Mouse (Mus musculus) layer of hippocampus, postnatal 36 days (tissue): ENCODE measurements around the gene Lmbrd2. TPM values are rescaled to one million over a fixed set of nuclear protein-coding genes. Genes with fewer than 3 reads are reported as not detected.
A peak's percentile ranks its signal among the peaks of the same experiment; 100 is the strongest.

ENCODE experiments used
- DNase-seq, 2 experiments: peaks; one replicate each; pipeline ENCODE4 v3.0.0; 2022
- total RNA-seq, 2 experiments: library from RNA; stranded (reverse); gene quantifications; 2 replicates each; pipeline ENCODE4 v1.2.3; 2021

The Lmbrd2 gene
- total RNA-seq: 10 to 100 TPM; 56.8 to 62.8 TPM

DNA sequence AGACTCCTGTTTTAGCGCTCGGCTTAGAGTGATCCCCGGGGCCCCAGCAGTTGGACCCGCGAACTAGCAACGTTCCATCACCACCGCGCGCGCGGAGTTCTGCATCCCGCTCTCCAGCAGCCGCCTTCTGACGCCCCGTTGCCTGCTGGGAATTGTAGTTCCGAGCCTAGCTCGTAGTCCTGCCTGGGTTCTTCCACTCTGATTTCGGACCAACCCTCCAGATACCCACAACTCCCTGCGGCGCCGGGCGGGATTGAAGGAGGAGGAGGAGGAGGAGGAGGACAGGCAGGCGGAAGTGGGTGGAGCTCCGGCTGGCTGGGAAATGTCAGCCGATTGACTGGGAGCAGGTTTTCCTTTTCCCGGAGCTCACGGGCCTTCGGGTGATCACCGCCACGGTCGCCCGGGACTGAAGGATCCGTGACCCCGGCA lies at the start of gene Lmbrd2:
Lmbrd2 (plus strand) TSS at position 299 of the 429 bp plus-strand sequence.
- DNase-seq: peak; percentile 97 to 98

DNA sequence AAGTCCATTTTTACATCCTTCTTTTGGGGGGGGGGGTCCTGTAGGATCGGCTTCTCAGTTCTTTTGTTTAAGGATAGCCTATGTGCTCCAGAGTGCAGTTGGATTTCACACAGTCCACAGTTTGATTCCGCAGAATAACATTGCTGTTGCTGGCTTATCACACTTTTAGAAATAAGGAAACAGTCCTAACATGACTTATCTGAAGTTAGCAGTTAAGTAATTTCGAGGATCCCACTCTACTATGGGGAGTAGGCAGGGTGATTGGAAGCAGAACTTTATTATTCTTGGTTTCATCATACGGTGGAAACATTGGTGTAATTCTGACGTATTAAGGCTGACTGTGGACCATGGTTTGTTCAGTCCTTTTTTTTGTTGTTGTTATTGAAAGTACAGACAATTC lies 49.7 kb upstream of the Lmbrd2 start:
- DNase-seq: no peak

DNA sequence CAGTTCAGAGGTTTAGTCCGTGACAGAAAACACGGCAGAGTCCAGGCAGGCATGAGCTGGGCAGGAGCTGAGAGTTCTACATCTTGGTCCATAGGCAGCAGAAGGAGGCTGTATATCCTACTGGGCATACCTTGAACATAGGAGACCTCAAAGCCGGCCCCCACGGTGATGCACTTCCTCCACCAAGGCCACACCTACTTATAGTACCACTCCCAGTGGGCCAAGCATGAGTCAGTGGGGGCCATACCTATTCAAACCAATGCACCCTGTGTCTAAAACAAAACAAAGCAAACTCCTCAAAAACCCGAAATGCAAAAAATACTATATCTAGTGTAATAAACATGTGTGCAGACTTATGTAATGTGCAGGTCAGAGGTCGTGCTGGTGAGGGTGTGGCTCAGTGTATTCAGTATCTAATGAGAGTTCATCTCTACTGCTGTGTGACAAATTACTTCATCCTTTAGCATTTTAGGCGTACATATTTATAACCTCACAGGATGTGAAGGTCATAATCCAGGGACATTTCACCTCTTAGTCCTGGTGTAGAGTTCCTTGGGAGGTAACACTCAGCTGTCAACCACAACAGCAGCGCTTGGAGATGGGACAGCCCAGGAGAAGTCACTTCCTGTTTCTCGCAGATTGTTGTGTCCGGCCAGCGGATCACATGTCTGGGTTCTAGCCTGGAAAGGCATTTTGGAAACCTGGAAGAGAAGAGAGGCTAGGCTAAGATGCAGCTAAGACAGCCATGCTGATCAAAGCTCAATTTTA lies 46.6 kb upstream of the Lmbrd2 start:
- no peak for DNase-seq

DNA sequence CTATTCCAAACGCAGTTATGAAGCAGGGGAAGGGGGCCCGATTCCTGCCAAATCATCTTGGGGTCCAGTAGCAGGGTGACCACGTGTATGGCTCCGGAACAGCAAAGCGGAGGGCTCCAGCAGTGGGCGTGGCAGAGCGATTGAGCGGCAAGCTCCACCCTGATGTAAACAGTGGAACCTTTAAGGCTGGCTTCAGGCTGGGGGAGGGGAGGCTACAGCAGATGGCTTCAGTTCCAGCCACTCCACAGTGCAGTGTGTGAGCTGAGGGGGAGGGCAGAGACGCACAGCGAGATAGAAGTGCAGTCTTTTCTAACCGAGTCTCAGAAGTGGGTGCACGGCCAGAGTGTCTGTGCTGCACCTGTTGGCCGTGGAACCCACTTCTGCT lies 46.0 kb upstream of the Lmbrd2 start:
- peak; percentile 50 to 56 for DNase-seq

- DNase-seq: no peak
These were observed 43.5 kb upstream of the Lmbrd2 start for GRCm38 (mm10) chr15:9096865-9097264.

- no peak for DNase-seq
These were observed 39.8 kb upstream of the Lmbrd2 start for GRCm38 (mm10) chr15:9100446-9101077.

DNA sequence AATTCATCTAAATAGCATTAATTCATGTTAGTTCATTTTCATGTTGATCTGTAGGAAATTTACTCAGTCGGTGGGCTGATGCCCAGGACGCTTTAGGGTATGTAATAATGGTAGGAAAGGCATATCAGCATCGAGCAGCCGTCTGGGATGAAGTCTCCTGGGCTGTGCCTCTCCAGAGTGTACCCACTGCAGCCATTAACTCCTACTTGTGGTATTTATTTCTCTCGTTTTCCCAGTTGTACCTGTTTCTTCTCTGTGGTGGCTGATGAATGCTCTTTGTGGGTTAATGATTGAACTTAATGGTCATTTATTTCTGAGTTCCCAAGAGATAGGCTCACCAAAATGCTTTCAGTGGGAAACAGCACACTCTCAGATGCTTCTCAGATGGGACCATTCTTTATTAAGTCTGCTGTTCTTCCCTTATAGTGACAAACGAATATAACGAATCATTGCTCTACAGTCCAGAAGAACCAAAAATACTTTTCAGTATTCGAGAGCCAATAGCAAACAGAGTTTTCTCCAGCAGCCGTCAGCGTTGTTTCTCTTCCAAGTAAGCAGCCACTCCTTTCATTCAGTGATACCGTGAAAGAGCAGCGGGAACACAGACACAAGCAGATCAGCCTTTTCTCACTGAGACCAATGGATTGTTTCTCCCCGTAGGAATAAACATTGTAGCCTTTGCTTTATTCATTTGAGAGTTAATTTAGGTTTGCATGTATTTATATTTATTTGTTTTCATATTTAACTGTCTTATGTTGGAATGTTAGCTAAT lies 33.9 kb upstream of the Lmbrd2 start:
- DNase-seq: no peak

DNA sequence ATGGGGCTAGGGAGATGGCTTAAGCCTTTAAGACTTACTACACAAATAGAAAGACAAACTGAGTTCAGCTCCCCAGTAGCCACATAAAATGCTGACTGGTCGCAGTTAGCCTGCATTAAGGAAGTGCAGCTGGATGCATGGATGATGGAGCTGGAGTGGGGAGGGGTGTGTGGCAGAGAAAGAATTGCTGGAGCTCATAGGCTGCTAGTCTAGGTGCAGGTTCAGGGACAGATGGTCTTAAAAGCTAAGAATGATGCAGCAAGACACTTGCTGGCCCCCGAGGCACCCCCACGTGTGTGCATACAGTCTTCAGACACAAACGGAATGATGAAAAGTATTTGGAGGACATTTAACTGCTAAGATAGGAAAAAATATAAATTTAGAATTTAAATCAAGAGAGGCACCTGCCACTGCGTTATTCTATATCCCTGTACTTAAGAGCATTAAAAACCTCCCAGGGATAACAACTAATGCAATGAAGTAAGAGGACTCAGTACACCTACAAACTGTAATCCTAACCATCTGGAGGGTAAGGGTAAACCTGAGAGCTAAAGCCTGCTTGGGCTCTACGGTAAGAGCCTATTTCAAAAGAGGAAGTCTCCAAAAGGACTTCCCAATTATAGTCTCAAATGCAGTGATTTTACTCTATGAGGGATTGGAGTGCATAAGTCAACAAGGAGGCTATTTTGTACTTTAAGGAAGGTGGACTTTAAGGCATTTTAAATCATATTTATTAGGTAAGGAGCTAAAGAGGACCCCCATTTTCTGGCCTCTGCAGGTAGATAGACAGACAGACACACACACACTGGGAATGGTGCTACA lies 29.6 kb upstream of the Lmbrd2 start:
- DNase-seq: no peak

- DNase-seq: no peak
These were observed 28.7 kb upstream of the Lmbrd2 start for GRCm38 (mm10) chr15:9111648-9112047.

GRCm38 (mm10) chr15:9113556-9113955 lies 26.8 kb upstream of the Lmbrd2 start:
- no peak for DNase-seq

DNA sequence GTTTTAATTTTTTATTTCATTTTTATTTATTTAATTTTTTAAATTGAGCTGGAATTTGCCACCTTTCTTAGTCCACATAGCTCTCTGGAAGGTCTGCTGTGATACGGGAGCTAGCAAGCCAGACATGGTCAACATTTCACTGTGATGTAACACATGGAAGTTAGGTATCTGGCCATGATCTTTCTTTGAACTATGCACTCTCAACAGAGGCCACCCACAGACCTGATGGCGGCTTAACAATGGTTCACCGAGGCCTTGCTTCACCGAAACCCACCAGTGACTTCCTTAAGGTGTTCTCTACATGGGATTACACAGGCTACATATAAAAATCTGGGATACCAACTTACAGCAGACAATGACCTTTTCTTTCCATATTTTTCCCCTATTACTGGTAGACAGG lies 26.2 kb upstream of the Lmbrd2 start:
- no peak for DNase-seq

- DNase-seq: no peak
These were observed 25.8 kb upstream of the Lmbrd2 start for GRCm38 (mm10) chr15:9114599-9114998.

GRCm38 (mm10) chr15:9118852-9119251 lies 21.5 kb upstream of the Lmbrd2 start:
- DNase-seq: no peak

- DNase-seq: peak in 1 of 2 experiments; percentile 24
These were observed 20.3 kb upstream of the Lmbrd2 start for GRCm38 (mm10) chr15:9120081-9120480.

- no peak for DNase-seq
These were observed 17.4 kb upstream of the Lmbrd2 start for GRCm38 (mm10) chr15:9122989-9123388.

DNA sequence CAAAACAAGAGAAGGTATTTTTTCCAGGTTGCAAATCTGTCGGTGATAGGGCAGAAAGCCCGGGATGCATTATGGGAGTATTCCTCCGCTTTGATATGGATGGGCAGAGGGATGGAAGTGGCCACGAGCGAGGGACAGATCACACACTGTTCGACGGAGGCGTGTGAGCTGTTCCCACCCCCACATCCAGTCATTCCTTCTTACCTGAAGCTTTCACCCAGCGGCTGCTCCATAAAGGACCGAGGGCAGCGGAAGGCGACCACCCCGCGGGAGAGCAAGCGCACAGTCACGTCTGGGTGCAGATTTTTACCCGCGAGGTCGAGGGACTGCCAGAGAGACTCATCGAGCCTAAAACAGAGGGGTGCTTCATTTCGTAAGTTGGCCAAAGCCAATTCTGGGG lies 15.5 kb upstream of the Lmbrd2 start:
- DNase-seq: no peak

DNA sequence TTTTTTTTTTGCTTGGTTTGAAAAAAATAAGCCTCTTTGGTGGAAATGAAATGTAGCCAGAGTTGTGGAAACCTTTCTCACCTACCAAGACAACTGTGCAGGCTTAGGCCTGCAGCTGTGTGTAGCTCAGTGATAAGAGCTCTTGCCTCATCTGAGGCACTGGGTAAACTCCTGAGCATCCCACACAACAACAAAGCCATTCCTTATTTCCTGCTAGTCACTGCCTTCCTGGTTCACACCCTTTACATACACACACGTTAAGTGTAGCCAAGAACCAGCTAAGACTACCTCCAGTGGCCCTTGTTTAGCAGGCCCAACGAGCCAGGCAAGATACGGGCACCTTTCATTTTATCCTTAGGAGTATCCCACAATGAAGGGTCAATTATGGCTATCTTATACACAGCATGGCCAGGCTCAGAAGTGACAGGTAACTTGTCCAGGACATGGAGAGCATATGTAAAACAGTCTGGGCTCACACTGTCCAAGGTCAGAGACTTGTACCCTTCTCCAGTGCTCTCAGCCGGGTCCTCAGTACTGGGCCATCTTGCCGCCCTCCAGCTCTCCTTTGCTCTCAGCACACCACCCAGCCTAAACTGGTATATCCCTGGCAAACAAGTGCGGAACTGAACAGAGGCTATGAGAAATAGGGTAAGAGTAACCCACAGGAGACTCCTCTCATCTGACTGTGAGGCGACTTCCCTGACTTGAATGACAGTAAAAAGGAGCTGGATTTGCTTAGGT lies 13.1 kb upstream of the Lmbrd2 start:
- no peak for DNase-seq

DNA sequence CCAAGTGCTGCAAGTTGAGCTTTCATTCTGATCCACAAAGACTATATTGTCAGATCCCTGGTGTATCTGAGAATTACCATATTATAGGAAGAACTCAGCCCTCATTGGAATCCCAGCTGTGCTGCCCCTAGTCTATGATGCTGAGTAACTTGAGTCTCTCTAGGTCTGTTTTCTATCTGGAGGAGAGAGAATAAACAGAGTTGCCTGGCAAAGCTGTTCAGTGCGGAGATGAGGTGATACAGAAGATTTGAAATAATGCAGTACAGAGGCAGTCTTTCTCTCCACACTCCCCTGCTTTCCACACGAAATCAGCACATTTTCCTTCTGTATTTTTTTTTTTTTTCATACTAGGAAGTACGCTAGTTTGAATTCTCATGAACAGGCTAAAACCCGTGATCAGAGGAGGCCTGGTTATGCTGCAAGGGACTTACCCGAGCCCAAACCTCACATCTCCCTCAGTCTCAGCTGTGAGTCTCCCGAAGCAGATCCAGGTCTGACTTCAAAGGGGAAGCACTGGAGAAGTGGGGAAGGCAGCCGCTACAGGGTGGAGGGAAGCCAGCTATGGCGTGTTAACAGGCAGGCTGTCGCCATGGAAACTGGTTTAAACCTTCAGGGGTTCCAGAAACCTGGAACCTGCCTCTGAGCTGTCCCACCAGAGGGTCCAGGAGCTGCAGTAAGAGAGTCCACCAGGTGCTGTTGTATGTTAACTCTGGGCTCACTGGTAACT lies 9.4 kb upstream of the Lmbrd2 start:
- DNase-seq: no peak

DNA sequence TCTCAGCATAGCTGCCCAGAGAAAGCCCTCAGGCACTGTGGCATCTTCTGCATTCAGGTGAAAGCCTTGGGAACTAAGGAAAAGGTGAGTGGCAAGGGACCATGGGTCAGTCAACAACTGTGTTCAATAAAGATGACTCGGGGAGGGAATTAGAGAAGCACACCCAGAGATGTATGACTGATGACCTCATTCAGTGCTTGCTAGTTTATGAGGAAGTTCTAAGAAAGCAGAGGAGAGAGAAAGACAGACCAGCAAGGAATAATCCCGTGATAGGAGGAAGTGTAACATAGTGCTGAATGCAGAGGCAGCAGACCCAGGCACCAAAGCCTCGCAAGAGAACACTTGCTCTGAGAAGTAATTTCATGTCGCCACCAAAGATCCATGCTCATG lies 8.9 kb upstream of the Lmbrd2 start:
- DNase-seq: no peak

GRCm38 (mm10) chr15:9132693-9133443 lies 7.5 kb upstream of the Lmbrd2 start:
- peak; percentile 50 to 61 for DNase-seq
